Mouse (Mus musculus): Measurements from ENCODE around the gene Gm20479. TPM values are rescaled to one million over a fixed set of nuclear protein-coding genes. Genes with fewer than 3 reads are reported as not detected.

The Gm20479 gene
- total and polyA plus RNA-seq, 3 experiments, result 2.7 TPM; not detected in 2

- DNase-seq (ENCODE audit: low read depth, low spot score), result no peak
- no peak overlapping the region for H3K4me3 ChIP-seq (ENCODE audit: control insufficient read depth in 1 of 2, insufficient read depth in 1 of 2, low read depth in 2 of 2, low read length in 2 of 2)
- no peak overlapping the region for H3K27ac ChIP-seq (ENCODE audit: control insufficient read depth, low read depth, low read length)
- no peaks in the 10 kb centered on the region for H3K27me3 ChIP-seq (ENCODE audit: control insufficient read depth in 1 of 2, insufficient read depth in 2 of 2, low read length in 2 of 2)
- H3K4me1 ChIP-seq (ENCODE audit: control insufficient read depth in 1 of 2, insufficient read depth in 2 of 2, low read length in 2 of 2), result no peaks in the 10 kb centered on the region
- no peaks in the 10 kb centered on the region for H3K36me3 ChIP-seq (ENCODE audit: control insufficient read depth in 1 of 2, insufficient read depth in 2 of 2, low read length in 2 of 2)
- H3K9ac ChIP-seq (ENCODE audit: control insufficient read depth, low read depth, low read length, poor library complexity, severe bottlenecking), result no peak overlapping the region
- TF ChIP-seq TCF12 (IDR thresholded peaks at IDR 0.05; ENCODE audit: low read depth, low read length), result no peak
- TF ChIP-seq ZMIZ1 (IDR thresholded peaks at IDR 0.05; ENCODE audit: low read depth, low read length), result no peak
- TF ChIP-seq BHLHE40 (IDR thresholded peaks at IDR 0.05; ENCODE audit: borderline replicate concordance, low read depth, low read length), result no peak
- no peak for TF ChIP-seq TAL1 (IDR thresholded peaks at IDR 0.05; ENCODE audit: low read length)
- TF ChIP-seq E2F4 (IDR thresholded peaks at IDR 0.05; ENCODE audit: borderline replicate concordance, low read depth, low read length), result no peak
- no peak for TF ChIP-seq UBTF (IDR thresholded peaks at IDR 0.05; ENCODE audit: borderline replicate concordance, insufficient read depth, low read depth, low read length)
- no peak for TF ChIP-seq GATA1 (IDR thresholded peaks at IDR 0.05; ENCODE audit: low read depth, low read length)
- TF ChIP-seq SIN3A (IDR thresholded peaks at IDR 0.05; ENCODE audit: low read length), result no peak
- no peaks in the 10 kb centered on the region for H3K79me2 ChIP-seq (ENCODE audit: control insufficient read depth, insufficient read depth, low read length, poor library complexity)
- no peaks in the 10 kb centered on the region for H3K9me3 ChIP-seq (replicated peaks; ENCODE audit: insufficient read depth, low read length)
Observed at GRCm38 (mm10) chr7:27311651-27312284, 45.5 kb downstream of the Gm20479 start.

- H3K4me3 ChIP-seq (ENCODE audit: control insufficient read depth in 1 of 2, insufficient read depth in 1 of 2, low read depth in 2 of 2, low read length in 2 of 2), result no peak overlapping the region
- H3K9ac ChIP-seq (ENCODE audit: control insufficient read depth, low read depth, low read length, poor library complexity, severe bottlenecking), result no peak overlapping the region
- DNase-seq (ENCODE audit: low read depth, low spot score), result no peak
- no peaks in the 10 kb centered on the region for H3K79me2 ChIP-seq (ENCODE audit: control insufficient read depth, insufficient read depth, low read length, poor library complexity)
- no peak for TF ChIP-seq MAFK (IDR thresholded peaks at IDR 0.05; ENCODE audit: borderline replicate concordance, low read depth, low read length)
- TF ChIP-seq POLR2AphosphoS2 (IDR thresholded peaks at IDR 0.05; ENCODE audit: low read length), result no peak
- no peak for TF ChIP-seq GATA1 (IDR thresholded peaks at IDR 0.05; ENCODE audit: low read depth, low read length)
- no peak for TF ChIP-seq NRF1 (IDR thresholded peaks at IDR 0.05; ENCODE audit: insufficient read depth, low read depth, low read length, poor library complexity, severe bottlenecking)
- TF ChIP-seq JUND (IDR thresholded peaks at IDR 0.05; ENCODE audit: low read depth, low read length), result no peak
- no peak for TF ChIP-seq EP300 (IDR thresholded peaks at IDR 0.05; ENCODE audit: low read depth in 1 of 2, low read length in 2 of 2)
- TF ChIP-seq UBTF (IDR thresholded peaks at IDR 0.05; ENCODE audit: borderline replicate concordance, insufficient read depth, low read depth, low read length), result no peak
- no peak for TF ChIP-seq USF2 (IDR thresholded peaks at IDR 0.05; ENCODE audit: borderline replicate concordance in 1 of 2, insufficient read depth in 1 of 2, low read depth in 1 of 2, low read length in 2 of 2)
- no peak for TF ChIP-seq MEF2A (IDR thresholded peaks at IDR 0.05; ENCODE audit: extremely low read depth, insufficient replicate concordance, low read depth, low read length, poor library complexity, severe bottlenecking)
- TF ChIP-seq CHD1 (IDR thresholded peaks at IDR 0.05; ENCODE audit: low read depth, low read length), result no peak
- TF ChIP-seq MAZ (IDR thresholded peaks at IDR 0.05; ENCODE audit: low read depth, low read length), result no peak
- TF ChIP-seq ZNF384 (IDR thresholded peaks at IDR 0.05; ENCODE audit: low read depth, low read length), result no peak
- no peak for TF ChIP-seq ELF1 (IDR thresholded peaks at IDR 0.05; ENCODE audit: low read depth, low read length)
- no peak for TF ChIP-seq HCFC1 (IDR thresholded peaks at IDR 0.05; ENCODE audit: low read depth, low read length)
- no peak for TF ChIP-seq POLR2A (IDR thresholded peaks at IDR 0.05; ENCODE audit: control insufficient read depth in 1 of 2, insufficient read depth in 1 of 2, low read depth in 1 of 2, low read length in 2 of 2, poor library complexity in 1 of 2)
- no peak for TF ChIP-seq KAT2A (conservative IDR thresholded peaks at IDR 0.05; ENCODE audit: low read depth, low read length)
- H3K36me3 ChIP-seq (ENCODE audit: control insufficient read depth in 1 of 2, insufficient read depth in 2 of 2, low read length in 2 of 2), result no peaks in the 10 kb centered on the region
- no peaks in the 10 kb centered on the region for H3K9me3 ChIP-seq (replicated peaks; ENCODE audit: insufficient read depth, low read length)
- no peaks in the 10 kb centered on the region for H3K27me3 ChIP-seq (ENCODE audit: control insufficient read depth in 1 of 2, insufficient read depth in 2 of 2, low read length in 2 of 2)
- no peaks in the 10 kb centered on the region for H3K4me1 ChIP-seq (ENCODE audit: control insufficient read depth in 1 of 2, insufficient read depth in 2 of 2, low read length in 2 of 2)
- H3K27ac ChIP-seq (ENCODE audit: control insufficient read depth, low read depth, low read length), result no peak overlapping the region
Observed at GRCm38 (mm10) chr7:27310996-27311535, 46.2 kb downstream of the Gm20479 start.

Data from MEL (cell line).